Mouse (Mus musculus) cerebellum, postnatal 36 days (tissue): ENCODE measurements at regions not wholly inside any gene's neighbourhood (a gene's known extent, or its start where the extent isn't known, plus 50 kb on each side); places are given as distances from the start of the nearest gene placed in this dataset.
A peak's percentile ranks its signal among the peaks of the same experiment; 100 is the strongest.
"Not testable (repeated sequence)": the region's sequence is repeated elsewhere in the genome, so short reads cannot be mapped to it uniquely, and the experiment has no call there.

ENCODE experiments used
- DNase-seq, 2 experiments: peaks; one replicate each; pipeline ENCODE4 v3.0.0; 2021 to 2022; ENCODE audit warnings: mixed read lengths in 2 of 2

DNA sequence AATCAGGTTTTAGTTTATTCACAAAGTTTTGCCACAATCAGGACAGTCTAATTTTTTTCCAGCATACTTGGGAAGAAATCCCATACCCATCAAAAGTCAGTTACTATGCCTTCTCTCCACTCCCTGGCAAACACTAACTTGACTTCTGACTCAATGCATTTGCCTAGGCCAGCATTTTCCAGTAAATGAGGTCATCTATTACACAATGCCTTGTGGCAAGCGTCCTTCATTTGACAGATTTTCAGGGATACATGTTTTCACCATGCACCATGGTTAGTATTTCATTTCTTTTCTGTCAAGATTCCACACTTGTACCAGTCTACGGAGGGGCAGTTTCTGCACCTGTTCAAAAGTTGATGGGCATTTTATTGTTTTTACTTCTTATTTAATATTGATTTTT lies 88.4 kb upstream of the Slc2a12 start:
- not testable (repeated sequence) for DNase-seq

DNA sequence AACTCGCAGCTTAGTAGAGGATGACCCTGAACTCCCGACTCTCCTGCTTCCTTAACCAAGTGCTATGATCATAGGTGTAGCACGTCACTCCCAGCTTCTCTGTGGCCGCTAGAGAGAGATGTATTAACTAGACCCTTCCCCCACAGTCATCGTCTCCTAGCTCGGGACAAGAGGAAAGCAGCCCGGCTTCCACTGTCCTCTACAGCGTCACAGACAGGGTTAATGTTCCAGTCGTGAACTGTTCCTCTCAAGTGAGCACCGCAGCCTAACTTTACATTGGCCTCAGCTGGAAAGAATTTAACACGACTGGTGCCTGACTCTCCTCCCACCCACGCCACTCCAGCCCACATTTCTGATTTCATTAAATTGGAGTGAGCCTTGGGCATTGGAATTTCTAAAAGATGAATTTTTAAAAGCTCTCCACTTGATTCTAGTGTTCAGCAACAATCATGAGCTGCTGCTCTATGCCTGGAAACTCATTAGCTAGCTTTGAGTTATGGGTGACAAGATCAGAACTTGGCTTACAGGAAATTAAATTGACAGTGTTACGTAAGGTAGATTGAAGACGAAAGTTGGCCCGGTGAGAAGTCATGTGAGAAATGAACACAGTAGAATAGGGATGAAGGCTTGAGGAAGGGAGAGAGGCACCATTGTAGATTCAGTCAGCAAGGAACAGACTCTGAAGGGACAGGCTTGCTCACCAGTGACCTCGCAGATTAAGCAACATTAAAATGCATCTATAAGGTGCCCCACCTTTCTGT lies 75.4 kb upstream of the Slc2a12 start:
- DNase-seq: not testable (repeated sequence)

- not testable (repeated sequence) for DNase-seq
These were observed 70.8 kb upstream of the Slc2a12 start for GRCm38 (mm10) chr10:22574048-22574447.

DNA sequence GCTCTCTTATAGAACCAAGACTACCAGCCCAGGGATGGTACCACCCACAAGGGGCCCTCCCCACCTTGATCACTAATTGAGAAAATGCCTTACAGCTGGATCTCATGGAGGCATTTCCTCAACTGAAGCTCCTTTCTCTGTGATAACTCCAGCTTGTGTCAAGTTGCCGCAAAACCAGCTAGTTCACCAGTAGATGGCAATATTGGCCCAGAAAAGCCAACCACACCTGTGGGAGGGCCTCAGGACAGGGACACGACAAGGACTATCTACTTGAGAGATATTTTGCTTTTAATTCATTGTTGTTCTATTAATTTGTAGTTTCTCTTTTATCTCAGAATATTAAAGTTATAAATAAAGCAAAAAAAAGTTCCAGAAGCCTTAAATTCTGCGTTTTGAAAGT lies 65.4 kb upstream of the Slc2a12 start:
- DNase-seq: peak; percentile 54 to 60

DNA sequence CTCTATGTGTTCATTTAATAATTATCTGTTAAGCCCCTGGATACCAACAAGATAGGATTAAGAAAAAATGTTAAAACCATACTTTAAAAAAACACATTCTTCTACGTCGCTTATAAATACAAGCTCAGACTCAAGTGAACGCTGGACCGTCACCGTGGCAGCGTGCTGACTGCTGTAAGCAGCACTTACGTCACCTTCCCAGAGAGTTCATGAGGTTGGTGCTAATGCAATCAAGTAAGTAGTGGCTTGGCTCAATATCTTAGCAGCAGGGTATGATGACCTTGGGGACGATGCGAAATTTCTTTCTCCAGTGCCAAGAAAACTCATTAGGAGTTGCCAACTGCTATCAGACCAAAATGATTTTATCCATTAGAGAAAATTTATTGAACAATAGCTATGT lies 63.5 kb upstream of the Slc2a12 start:
- DNase-seq: not testable (repeated sequence)

DNA sequence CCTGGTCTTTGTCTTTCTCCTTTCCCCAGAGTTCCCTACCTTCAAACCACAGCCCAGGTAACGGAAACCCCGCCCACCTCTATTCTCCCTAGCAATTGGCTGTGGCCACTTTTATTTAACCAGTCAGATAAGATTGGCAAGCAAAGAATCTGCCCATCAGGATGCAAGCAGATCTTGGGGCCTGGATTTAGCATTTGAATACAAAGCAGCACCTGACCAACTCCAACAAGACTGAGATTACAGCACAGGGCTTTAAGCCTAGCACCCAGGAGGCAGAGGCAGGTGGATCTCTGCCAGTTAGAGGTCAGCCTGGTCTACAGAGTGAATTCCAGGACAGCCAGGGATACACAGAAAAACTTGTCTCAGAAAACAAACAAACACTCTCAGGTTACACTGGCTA lies 61.5 kb upstream of the Slc2a12 start:
- not testable (repeated sequence) for DNase-seq

GRCm38 (mm10) chr10:22588587-22588986 lies 56.2 kb upstream of the Slc2a12 start:
- DNase-seq: not testable (repeated sequence)

DNA sequence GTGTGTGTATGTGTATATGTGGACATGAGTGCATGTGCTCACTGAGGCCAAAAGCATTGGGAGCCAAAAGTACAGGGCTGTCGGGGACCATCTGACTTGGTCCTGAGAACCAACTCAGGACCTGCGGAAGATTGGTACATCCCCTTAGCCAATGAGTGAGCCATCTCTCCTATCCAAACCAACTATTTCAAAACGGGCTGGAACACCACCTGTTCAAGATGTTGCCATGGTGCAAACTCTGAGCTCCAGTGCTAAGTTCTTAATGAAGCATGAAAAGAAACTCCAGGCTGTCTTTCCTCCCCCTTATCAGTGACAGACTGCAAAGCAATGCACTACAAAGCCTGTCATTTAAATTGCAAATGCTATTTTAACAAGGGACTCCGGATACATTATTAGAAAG lies 53.1 kb upstream of the Slc2a12 start:
- not testable (repeated sequence) for DNase-seq

DNA sequence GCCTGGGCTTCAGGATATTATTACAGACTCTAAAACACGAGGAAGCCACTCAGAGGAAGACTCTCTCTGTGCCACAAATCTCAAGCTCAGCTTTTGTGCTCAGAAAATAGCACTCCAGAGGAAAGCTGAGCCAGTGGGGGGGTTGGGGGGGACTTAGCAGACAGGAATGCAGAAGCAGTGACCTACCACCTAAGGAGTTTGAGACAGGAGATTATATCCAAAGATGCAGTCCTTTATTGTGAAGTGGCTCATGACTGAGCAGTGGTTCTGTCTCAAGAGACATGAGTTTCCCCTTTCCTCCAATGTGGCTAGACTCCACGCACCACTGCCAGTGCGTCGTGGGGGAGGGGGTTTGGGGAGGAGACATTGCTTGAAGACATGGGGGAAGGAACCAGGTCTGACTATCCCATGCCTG lies 52.6 kb upstream of the Slc2a12 start:
- DNase-seq: not testable (repeated sequence)

DNA sequence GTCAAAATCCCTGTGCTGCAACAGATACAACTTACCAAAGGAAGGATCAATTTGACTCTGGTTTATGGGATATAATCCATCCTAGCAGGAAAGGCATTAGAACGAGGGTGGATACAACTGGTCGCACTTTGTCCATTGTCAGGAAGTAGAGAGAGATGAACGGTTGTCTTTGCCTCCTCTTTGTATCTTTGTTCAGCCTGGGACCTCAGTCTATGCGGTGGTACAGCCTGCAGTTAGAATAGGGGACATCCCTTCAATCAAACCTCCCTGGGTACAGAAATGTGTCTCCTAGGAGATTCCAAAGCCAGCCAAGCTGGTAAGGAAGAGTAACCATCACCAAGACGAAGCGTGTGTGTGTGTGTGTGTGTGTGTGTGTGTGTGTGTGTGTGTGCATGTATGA lies 52.1 kb upstream of the Slc2a12 start:
- DNase-seq: not testable (repeated sequence)
